Mouse (Mus musculus): Measurements from ENCODE around the gene Swt1. TPM values are rescaled to one million over a fixed set of nuclear protein-coding genes. Genes with fewer than 3 reads are reported as not detected.
A peak's percentile ranks its signal among the peaks of the same experiment; 100 is the strongest.
"Not testable (repeated sequence)": the region's sequence is repeated elsewhere in the genome, so short reads cannot be mapped to it uniquely, and the experiment has no call there.

Gene Swt1
- 10 to 100 TPM; 10.5 to 15.2 TPM for total RNA-seq (2021)

DNA sequence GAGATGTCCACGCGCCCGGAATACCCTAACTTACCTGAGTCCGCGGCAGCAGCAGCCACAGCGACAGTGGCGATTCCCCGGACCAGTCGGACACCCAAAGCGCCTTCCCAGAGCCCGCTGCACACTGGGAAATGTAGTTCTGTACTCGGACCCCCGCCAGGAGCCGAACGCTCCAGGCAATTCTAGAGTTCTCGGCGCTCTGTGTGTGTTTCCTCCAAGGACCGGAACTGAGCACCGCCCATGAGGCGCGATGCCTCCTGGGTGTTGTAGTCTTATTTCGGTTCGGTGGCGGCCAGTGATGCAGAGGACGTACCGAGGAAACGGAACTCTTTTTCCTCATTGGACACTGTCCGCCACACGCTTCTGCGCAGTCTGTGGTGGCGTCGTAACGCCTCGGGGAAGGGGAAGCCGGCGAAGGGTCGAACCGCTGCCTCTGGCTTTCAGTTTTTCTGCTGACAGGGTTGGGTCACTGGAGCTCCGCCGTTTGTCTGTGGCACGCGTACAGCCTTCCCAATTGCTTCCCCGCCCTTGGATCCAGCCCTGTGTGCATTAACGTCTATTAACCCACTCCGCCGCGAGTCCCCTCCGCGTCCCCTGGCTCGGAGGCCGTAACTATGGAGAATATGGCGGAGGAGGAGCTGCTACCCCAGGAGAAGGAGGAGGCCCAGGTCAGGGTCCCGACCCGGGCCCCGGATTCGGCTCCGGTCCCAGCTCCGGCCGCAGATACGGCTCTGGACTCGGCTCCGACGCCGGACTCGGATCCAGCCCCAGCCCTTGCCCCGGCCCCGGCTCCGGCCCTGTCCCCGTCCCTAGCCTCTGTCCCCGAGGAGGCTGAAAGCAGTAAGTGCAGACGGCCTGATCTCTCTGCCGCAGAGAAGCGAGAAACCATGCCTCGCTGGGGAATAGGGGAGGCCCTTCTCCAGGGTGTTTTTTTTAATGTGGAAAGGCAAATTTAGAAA lies at the start of gene Swt1, which contains the start of gene Trmt1l:
Swt1 (minus strand) TSS at position 193 of the 959 bp plus-strand sequence.
Trmt1l (plus strand) TSS at position 280 of the 959 bp plus-strand sequence.
- intact Hi-C loops (cut with DNase I), result loop anchor here (2.0 kb wide), 1 partner anchor 1036 kb away; the partner anchor contains the start of genes Odr4 and Tpr
- DNase-seq (ENCODE audit: low spot score in 2 of 2), result peak; percentile 99

- intact Hi-C loops (cut with DNase I); DNase-seq (ENCODE audit: low spot score in 2 of 2): not testable (repeated sequence)
Observed at GRCm38 (mm10) chr1:151472386-151472785, 44.1 kb upstream of the Swt1 start.

- intact Hi-C loops (cut with DNase I), result no loop called here
- DNase-seq (ENCODE audit: low spot score in 2 of 2), result no peak
Observed at GRCm38 (mm10) chr1:151471429-151471828, 43.2 kb upstream of the Swt1 start.

DNA sequence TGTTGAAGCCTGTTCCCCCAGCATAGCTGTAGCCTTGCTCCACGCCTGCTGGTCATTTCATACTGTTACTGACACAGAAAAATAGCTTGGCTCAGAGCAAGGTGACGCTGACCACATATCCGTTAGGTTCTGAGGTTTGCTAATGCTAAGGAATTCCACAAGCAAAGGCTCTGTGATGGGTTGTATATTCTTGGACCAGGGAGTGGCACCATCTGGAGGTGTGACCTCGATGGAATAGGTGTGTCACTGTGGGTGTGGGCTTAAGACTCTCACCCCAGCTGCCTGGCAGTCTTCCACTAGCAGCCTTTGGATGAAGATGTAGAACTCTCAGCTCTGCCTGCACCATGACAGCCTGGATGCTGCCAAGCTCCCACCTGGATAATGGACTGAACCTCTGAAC lies 38.3 kb upstream of the Swt1 start:
- intact Hi-C loops (cut with DNase I), result no loop called here

GRCm38 (mm10) chr1:151464914-151465313 lies 36.7 kb upstream of the Swt1 start:
- no peak for DNase-seq (ENCODE audit: low spot score in 2 of 2)
- intact Hi-C loops (cut with DNase I), result no loop called here

More for the DNA sequence above, 38.3 kb upstream of the Swt1 start:
- no peak for DNase-seq (ENCODE audit: low spot score in 2 of 2)

- DNase-seq (ENCODE audit: low spot score in 2 of 2), result no peak
- intact Hi-C loops (cut with DNase I), result no loop called here
Observed at GRCm38 (mm10) chr1:151461265-151461664, 33.0 kb upstream of the Swt1 start.

DNA sequence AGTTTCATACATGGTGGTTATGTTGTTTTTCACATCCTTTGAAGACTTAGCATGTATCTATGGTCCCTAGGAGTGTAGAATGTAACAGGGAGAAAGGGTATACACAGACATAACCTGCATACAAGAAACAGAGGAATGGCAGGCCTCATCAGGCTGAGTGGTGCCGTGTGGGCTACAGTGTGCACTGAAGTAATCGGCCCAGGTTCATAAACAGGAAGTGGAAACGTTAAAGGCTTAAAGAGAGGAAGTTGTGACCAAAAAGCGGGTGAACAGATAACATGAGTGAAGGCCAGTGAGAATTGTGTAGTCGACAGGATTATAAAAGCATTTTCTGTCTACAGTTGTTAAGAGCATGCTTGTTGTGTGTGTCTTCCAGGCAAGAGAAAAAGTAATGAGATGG lies 28.8 kb upstream of the Swt1 start:
- intact Hi-C loops (cut with DNase I), result loop anchor here (10.0 kb wide), 1 partner anchor 1022 kb away; no protein-coding TSS in a partner anchor

DNA sequence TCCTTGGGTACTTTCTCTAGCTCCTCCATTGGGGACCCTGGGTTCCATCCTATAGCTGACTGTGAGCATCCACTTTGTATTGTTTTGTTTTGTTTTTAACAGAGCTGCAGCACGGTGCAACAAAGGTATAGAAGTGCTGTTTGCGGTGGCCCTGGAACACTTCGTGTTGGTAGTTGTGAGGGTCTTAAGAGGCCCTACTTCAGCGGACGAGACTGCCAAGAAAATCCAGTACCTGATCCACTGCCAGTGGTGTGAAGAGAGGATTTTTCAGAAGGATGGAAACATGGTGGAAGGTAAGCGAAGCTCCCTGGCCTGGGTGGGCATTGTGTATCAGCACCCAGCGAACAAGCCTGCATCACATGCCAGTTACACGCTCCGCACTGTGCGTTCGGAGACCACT lies 23.7 kb upstream of the Swt1 start:
- intact Hi-C loops (cut with DNase I), result loop anchor here (10.0 kb wide), 1 partner anchor 1017 kb away; no protein-coding TSS in a partner anchor
- DNase-seq (ENCODE audit: low spot score in 2 of 2), result no peak

More for the DNA sequence above, 28.8 kb upstream of the Swt1 start:
- no peak for DNase-seq (ENCODE audit: low spot score in 2 of 2)

GRCm38 (mm10) chr1:151450851-151451250 lies 22.6 kb upstream of the Swt1 start:
- intact Hi-C loops (cut with DNase I), result loop anchor here (10.0 kb wide), 1 partner anchor 1016 kb away; no protein-coding TSS in a partner anchor
- no peak for DNase-seq (ENCODE audit: low spot score in 2 of 2)

DNA sequence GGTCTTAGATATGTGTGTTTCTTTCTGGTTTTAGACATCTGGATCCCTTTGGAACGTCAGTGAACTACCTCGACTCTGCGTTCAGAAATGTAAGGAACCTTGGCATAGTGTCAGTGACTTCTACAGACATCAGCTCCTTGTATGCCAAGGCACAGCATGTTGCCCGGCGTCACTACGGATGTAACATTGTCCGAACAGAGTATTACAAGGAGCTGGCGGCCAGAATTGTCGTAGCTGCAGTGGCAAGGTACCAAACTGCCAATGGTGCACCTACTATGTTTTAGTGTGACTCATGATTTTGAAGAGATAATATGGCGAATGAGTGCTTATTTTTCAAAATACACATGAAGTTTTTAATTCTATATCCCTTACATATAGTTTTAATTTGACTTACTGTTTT lies 21.6 kb upstream of the Swt1 start:
- intact Hi-C loops (cut with DNase I), result loop anchor here (10.0 kb wide), 1 partner anchor 1015 kb away; no protein-coding TSS in a partner anchor

DNA sequence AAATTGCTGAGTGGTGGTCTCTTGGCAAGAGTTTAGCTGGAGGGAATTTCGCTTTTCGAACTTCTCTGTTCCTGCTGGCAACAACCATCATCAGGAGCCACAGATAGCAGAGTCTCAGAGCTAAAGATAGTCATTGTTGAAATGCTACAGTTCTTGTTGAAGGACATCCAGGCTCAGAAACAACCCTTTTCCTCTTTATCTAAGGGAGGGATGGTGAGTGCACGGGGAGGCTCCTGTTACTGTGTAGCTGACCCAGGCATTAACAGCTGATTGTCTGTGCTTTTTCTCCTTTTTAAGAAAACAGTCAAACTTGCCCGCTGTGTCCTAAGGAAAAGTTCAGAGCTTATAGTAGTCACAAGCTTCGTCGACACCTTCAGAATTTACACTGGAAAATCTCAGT lies 7.2 kb upstream of the Swt1 start:
- intact Hi-C loops (cut with DNase I), result no loop called here
- DNase-seq (ENCODE audit: low spot score in 2 of 2), result no peak

More for the DNA sequence above, 21.6 kb upstream of the Swt1 start:
- no peak for DNase-seq (ENCODE audit: low spot score in 2 of 2)

DNA sequence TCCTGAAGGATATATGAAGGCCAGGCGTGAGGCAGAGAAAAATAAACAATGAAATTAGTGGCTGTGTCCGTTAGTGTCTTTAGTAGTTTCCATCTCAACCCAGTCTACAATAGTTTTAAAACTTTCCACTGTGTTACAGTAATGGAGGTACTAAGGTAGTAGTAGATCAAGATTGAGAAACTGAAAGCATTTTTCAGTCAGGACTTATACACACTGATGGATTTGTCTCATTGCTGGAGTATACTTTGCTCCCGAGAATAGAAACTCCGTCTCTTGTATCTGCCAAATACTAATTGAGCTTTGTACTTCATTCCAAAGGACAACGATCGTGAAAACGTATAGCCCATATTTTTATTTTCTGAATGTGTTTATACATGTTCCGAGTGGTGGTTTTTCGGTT lies 1.1 kb upstream of the Swt1 start:
- DNase-seq (ENCODE audit: low spot score in 2 of 2), result no peak
- intact Hi-C loops (cut with DNase I), result loop anchor here (2.0 kb wide), 1 partner anchor 1037 kb away; the partner anchor contains the start of genes Odr4 and Tpr

GRCm38 (mm10) chr1:151427888-151428262 lies 380 bp downstream of the Swt1 start:
- intact Hi-C loops (cut with DNase I), result loop anchor here (2.0 kb wide), 1 partner anchor 1035 kb away; the partner anchor contains the start of genes Odr4 and Tpr
- no peak for DNase-seq (ENCODE audit: low spot score in 2 of 2)

DNA sequence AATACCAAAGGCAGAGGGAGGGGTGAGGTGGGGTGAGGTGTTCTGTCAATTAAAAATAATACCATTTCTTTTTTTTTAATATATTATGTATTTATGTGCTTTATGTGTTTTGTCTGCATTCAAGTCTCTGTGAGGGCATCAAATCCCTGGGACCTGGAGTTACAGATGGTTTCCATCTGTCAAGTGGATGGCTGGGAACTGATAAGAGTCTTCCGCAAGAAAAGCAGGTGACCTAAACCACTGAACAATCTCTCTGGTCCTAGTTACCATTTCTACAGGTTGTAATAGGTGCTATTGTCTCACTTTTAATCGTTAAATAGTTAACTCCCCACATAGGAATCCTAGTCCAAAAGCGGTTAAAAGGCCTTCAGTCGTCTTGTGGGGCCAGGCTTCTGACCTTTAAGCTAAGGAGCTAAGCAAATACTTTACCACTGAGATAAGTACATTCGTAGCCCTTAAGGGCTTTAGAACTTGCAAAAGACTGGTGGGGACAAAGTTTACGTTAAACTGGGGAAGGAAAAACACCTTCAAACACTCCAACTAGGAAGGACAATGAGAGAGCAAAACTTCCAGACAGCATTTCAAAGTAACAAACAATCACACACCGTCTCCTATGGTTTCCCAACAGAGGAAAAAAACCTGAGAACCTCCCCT lies 1.2 kb downstream of the Swt1 start:
- intact Hi-C loops (cut with DNase I), result no loop called here
- no peak for DNase-seq (ENCODE audit: low spot score in 2 of 2)

DNA sequence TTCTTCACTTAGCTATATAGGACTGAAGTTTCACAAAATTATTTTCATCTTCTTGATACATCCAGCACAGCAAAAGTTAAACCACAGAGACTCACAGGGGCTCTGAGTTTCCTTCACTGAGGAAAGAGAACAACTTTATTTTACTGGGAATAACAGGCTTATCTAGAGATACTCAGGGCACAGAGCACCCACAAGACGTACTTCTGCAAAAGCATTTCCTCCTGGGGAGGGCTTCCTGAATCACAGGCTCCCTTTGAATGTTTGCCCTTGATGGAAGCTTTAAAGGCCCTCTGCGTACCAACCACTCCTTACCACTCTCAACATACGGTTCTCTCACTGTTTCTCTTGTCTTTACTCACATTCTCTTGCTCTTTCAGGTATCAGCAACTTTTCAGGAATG lies 6.1 kb downstream of the Swt1 start:
- intact Hi-C loops (cut with DNase I), result no loop called here
- no peak for DNase-seq (ENCODE audit: low spot score in 2 of 2)

- intact Hi-C loops (cut with DNase I), result no loop called here
- no peak for DNase-seq (ENCODE audit: low spot score in 2 of 2)
Observed at GRCm38 (mm10) chr1:151409827-151410226, 18.4 kb downstream of the Swt1 start.

- intact Hi-C loops (cut with DNase I), result no loop called here
- no peak for DNase-seq (ENCODE audit: low spot score in 2 of 2)
Observed at GRCm38 (mm10) chr1:151390029-151390428, 38.2 kb downstream of the Swt1 start.

- intact Hi-C loops (cut with DNase I), result no loop called here
- no peak for DNase-seq (ENCODE audit: low spot score in 2 of 2)
Observed at GRCm38 (mm10) chr1:151377353-151377752, 50.9 kb downstream of the Swt1 start.

GRCm38 (mm10) chr1:151372823-151373222 lies 55.4 kb downstream of the Swt1 start:
- no peak for DNase-seq (ENCODE audit: low spot score in 2 of 2)
- intact Hi-C loops (cut with DNase I), result no loop called here

DNA sequence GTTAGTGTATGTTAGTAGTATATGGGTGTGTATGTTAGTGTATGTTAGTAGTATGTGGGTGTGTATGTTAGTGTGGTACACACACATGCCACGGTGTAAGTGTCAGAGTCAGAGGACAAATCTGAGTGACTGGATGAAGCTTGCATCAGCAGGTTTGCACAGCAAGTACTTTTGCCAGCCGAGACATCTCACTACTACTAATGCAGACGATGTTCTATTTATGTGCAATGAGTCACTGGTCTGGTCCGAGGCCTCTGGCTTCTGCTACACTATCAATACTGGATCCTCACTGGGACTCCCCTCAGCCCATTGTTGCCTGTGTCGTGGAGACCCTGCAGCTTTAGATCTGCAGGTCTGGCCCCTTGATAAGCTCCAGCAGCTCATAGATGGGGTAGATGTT lies 56.7 kb downstream of the Swt1 start:
- intact Hi-C loops (cut with DNase I), result no loop called here
- DNase-seq (ENCODE audit: low spot score in 2 of 2), result no peak

Measured in left cerebral cortex, postnatal 36 days (tissue).